Mouse (Mus musculus): ENCODE data around the gene Zc2hc1c. TPM values are rescaled to one million over a fixed set of nuclear protein-coding genes. Genes with fewer than 3 reads are reported as not detected.

Zc2hc1c gene
- polyA plus RNA-seq, 1 experiment from 2014 or later = 0.96 TPM

- Histone ChIP-seq H3K27ac (ENCODE audit: low read depth, low read length) (peak overlapping the region; percentile 89; the same call in 1 of the 2 replicates), H3K4me3 (ENCODE audit: low read depth, low read length) (peak overlapping the region; percentile 90; the same call in 1 of the 2 replicates), H3K9ac (ENCODE audit: low read depth, low read length) (0 out of 2 replicates have a peak overlapping the region, but pooled peaks have one; percentile 94), H3K9me3 (ENCODE audit: control insufficient read depth) (no peaks in the 10 kb centered on the region), H3K4me1 (replicated peaks; ENCODE audit: control insufficient read depth, insufficient read depth, low read length) (0 out of 2 replicates have a peak, but pooled peaks cover 8% of the 10 kb centered on the region), H3K4me2 (replicated peaks; ENCODE audit: low read depth) (peak overlapping the region; percentile 78), H3K27me3 (replicated peaks; ENCODE audit: control insufficient read depth, insufficient read depth, low read length) (no peaks in the 10 kb centered on the region), H3K36me3 (ENCODE audit: control insufficient read depth, insufficient read depth) (peaks cover 19% of the 10 kb centered on the region)
- TF ChIP-seq CTCF (IDR thresholded peaks at IDR 0.05; ENCODE audit: low read depth) = 0 out of 2 replicates have a peak, but pooled peaks have one; percentile 23
- WGBS = 32% methylated on average over 4 of the region's 4 CpGs
- ATAC-seq = no peak
Observed at GRCm38 (mm10) chr12:85339947-85340346, 51.6 kb downstream of the Zc2hc1c start.

- Histone ChIP-seq H3K9me3 (ENCODE audit: control insufficient read depth) (no peaks in the 10 kb centered on the region), H3K9ac (ENCODE audit: low read depth, low read length) (no peak overlapping the region), H3K4me1 (replicated peaks; ENCODE audit: control insufficient read depth, insufficient read depth, low read length) (0 out of 2 replicates have a peak, but pooled peaks cover 8% of the 10 kb centered on the region), H3K4me3 (ENCODE audit: low read depth, low read length) (no peak overlapping the region), H3K27ac (ENCODE audit: low read depth, low read length) (no peak overlapping the region), H3K27me3 (replicated peaks; ENCODE audit: control insufficient read depth, insufficient read depth, low read length) (no peaks in the 10 kb centered on the region), H3K4me2 (replicated peaks; ENCODE audit: low read depth) (no peak overlapping the region), H3K36me3 (ENCODE audit: control insufficient read depth, insufficient read depth) (peaks cover 11% of the 10 kb centered on the region; the same call in 1 of the 2 replicates)
- WGBS = 25% methylated on average over 1 of the region's 1 CpGs
- TF ChIP-seq CTCF (IDR thresholded peaks at IDR 0.05; ENCODE audit: low read depth) = peak; percentile 82
- ATAC-seq = no peak
Observed at GRCm38 (mm10) chr12:85341131-85341530, 52.7 kb downstream of the Zc2hc1c start.

- peak; percentile 48 for ATAC-seq
- Histone ChIP-seq H3K4me2 (replicated peaks; ENCODE audit: low read depth) (no peak overlapping the region), H3K4me3 (ENCODE audit: low read depth, low read length) (no peak overlapping the region), H3K4me1 (replicated peaks; ENCODE audit: control insufficient read depth, insufficient read depth, low read length) (0 out of 2 replicates have a peak, but pooled peaks cover 8% of the 10 kb centered on the region), H3K27ac (ENCODE audit: low read depth, low read length) (no peak overlapping the region), H3K36me3 (ENCODE audit: control insufficient read depth, insufficient read depth) (0 out of 2 replicates have a peak, but pooled peaks cover 5% of the 10 kb centered on the region), H3K9ac (ENCODE audit: low read depth, low read length) (no peak overlapping the region), H3K27me3 (replicated peaks; ENCODE audit: control insufficient read depth, insufficient read depth, low read length) (no peaks in the 10 kb centered on the region), H3K9me3 (ENCODE audit: control insufficient read depth) (no peaks in the 10 kb centered on the region)
- WGBS = 59% methylated on average over 4 of the region's 4 CpGs
- TF ChIP-seq CTCF (IDR thresholded peaks at IDR 0.05; ENCODE audit: low read depth) = peak; percentile 39; the same call in 1 of the 2 replicates
Observed at GRCm38 (mm10) chr12:85342310-85342709, 53.9 kb downstream of the Zc2hc1c start.

GRCm38 (mm10) chr12:85344252-85344651 is 55.9 kb downstream of the Zc2hc1c start:
- no peak for ATAC-seq
- Histone ChIP-seq H3K9ac (ENCODE audit: low read depth, low read length) (no peak overlapping the region), H3K4me1 (replicated peaks; ENCODE audit: control insufficient read depth, insufficient read depth, low read length) (0 out of 2 replicates have a peak, but pooled peaks cover 5% of the 10 kb centered on the region), H3K27me3 (replicated peaks; ENCODE audit: control insufficient read depth, insufficient read depth, low read length) (no peaks in the 10 kb centered on the region), H3K27ac (ENCODE audit: low read depth, low read length) (no peak overlapping the region), H3K4me2 (replicated peaks; ENCODE audit: low read depth) (no peak overlapping the region), H3K36me3 (ENCODE audit: control insufficient read depth, insufficient read depth) (peaks cover 17% of the 10 kb centered on the region), H3K9me3 (ENCODE audit: control insufficient read depth) (no peaks in the 10 kb centered on the region), H3K4me3 (ENCODE audit: low read depth, low read length) (no peak overlapping the region)
- WGBS = 66% methylated on average over 7 of the region's 7 CpGs
- TF ChIP-seq CTCF (IDR thresholded peaks at IDR 0.05; ENCODE audit: low read depth) = no peak

GRCm38 (mm10) chr12:85345559-85345958 is 57.2 kb downstream of the Zc2hc1c start:
- ATAC-seq = no peak
- WGBS = 92% methylated on average over 6 of the region's 6 CpGs
- no peaks in the 10 kb centered on the region for H3K27me3 ChIP-seq (replicated peaks; ENCODE audit: control insufficient read depth, insufficient read depth, low read length)
- H3K27ac ChIP-seq (ENCODE audit: low read depth, low read length) = no peak overlapping the region
- no peak overlapping the region for H3K4me3 ChIP-seq (ENCODE audit: low read depth, low read length)
- no peak overlapping the region for H3K9ac ChIP-seq (ENCODE audit: low read depth, low read length)
- H3K4me2 ChIP-seq (replicated peaks; ENCODE audit: low read depth) = no peak overlapping the region
- peaks cover 22% of the 10 kb centered on the region for H3K36me3 ChIP-seq (ENCODE audit: control insufficient read depth, insufficient read depth)
- H3K9me3 ChIP-seq (ENCODE audit: control insufficient read depth) = no peaks in the 10 kb centered on the region
- no peak for TF ChIP-seq CTCF (IDR thresholded peaks at IDR 0.05; ENCODE audit: low read depth)
- H3K4me1 ChIP-seq (replicated peaks; ENCODE audit: control insufficient read depth, insufficient read depth, low read length) = no peaks in the 10 kb centered on the region

GRCm38 (mm10) chr12:85346374-85346773 is 58.0 kb downstream of the Zc2hc1c start:
- no peak overlapping the region for H3K9ac ChIP-seq (ENCODE audit: low read depth, low read length)
- peak; percentile 50; the same call in 1 of the 2 replicates for ATAC-seq
- peaks cover 22% of the 10 kb centered on the region for H3K36me3 ChIP-seq (ENCODE audit: control insufficient read depth, insufficient read depth)
- H3K4me2 ChIP-seq (replicated peaks; ENCODE audit: low read depth) = no peak overlapping the region
- TF ChIP-seq CTCF (IDR thresholded peaks at IDR 0.05; ENCODE audit: low read depth) = peak; percentile 78
- no peak overlapping the region for H3K27ac ChIP-seq (ENCODE audit: low read depth, low read length)
- no peaks in the 10 kb centered on the region for H3K9me3 ChIP-seq (ENCODE audit: control insufficient read depth)
- WGBS = 38% methylated on average over 3 of the region's 3 CpGs
- no peak overlapping the region for H3K4me3 ChIP-seq (ENCODE audit: low read depth, low read length)
- H3K27me3 ChIP-seq (replicated peaks; ENCODE audit: control insufficient read depth, insufficient read depth, low read length) = no peaks in the 10 kb centered on the region
- H3K4me1 ChIP-seq (replicated peaks; ENCODE audit: control insufficient read depth, insufficient read depth, low read length) = no peaks in the 10 kb centered on the region
